8 mouse cellular contexts compared by ENCODE assay signal in the genomic region with DNA sequence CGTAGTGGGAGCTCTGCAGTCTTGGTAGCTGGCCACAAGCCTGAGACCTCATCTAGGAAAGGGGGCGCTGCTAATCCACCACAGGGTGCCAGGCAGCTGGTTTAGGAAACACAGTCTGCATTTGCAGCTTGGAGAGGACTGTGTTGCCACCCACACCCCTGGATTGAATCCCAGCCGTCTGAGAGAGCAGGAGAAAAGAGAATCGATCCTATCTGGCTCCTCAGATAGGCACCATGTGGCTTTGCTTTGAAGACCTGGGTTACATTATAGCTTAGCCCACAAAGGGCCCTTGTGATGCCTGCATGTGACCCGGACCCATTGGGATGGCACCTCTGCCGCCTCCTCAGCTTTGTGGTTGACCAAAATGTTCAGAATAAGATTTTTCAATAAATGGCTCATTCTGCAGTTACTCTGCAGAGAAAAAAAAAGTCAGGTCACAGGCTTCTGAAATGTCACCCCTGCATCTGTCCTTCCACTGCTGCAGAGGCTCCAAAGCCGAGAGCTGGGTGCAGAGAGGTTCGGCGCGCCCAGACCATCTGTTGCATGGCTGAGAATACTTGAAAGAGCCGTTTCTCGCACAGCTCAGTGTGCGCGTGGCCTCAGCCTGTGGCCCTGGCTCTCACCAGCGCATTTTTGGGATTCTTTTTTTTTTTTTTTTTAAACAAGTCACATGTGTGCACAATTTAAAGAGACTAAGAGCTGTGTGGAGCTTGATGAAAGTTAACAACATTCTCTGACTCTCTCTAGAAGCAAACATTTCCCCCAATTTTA.
DNase-seq lines count a peak whose midpoint lies in the region; ATAC-seq lines count a peak whose summit lies in the region.

No protein-coding gene starts in this region.

- DNase-seq in 3T3-L1 (ENCODE audit: low read depth, low spot score) = peak; percentile 58
- DNase-seq in Muller cell, postnatal 12 days (ENCODE audit: inconsistent ontology term) = peak; percentile 88
- peak; percentile 95 for DNase-seq in layer of hippocampus, adult 9-11 months
- peak; percentile 64 for DNase-seq in lung, postnatal 36 days
- peak; percentile 32 to 56 for DNase-seq in thymus, adult 18-20 months

- peak; percentile 86 for ATAC-seq in frontal cortex, adult (ENCODE audit: low TSS enrichment)
- ATAC-seq in erythroid progenitor cell, adult 5-6 weeks (replicated peaks; ENCODE audit: low FRiP score, poor library complexity, severe bottlenecking) = no peak
- no peak for ATAC-seq in granulocyte monocyte progenitor cell, adult 5-6 weeks (replicated peaks; ENCODE audit: poor library complexity, severe bottlenecking)

Comparison
In these comparisons a context has a peak if more than half of its experiments do, and no peak if none do; other contexts are left out.
1. DNase-seq: peak in every context shown above with its lines; median percentile 95 in layer of hippocampus, adult 9-11 months; 88 in Muller cell, postnatal 12 days; 64 in lung, postnatal 36 days; 58 in 3T3-L1; 44 in thymus, adult 18-20 months.